Mouse (Mus musculus): ENCODE data around the gene Fsd1. TPM values are rescaled to one million over a fixed set of nuclear protein-coding genes. Genes with fewer than 3 reads are reported as not detected.
A peak's percentile ranks its signal among the peaks of the same experiment; 100 is the strongest.

The Fsd1 gene
- total RNA-seq (2015) (not detected in 2 replicates), total RNA-seq (2017) (not detected in 2 replicates)

DNA sequence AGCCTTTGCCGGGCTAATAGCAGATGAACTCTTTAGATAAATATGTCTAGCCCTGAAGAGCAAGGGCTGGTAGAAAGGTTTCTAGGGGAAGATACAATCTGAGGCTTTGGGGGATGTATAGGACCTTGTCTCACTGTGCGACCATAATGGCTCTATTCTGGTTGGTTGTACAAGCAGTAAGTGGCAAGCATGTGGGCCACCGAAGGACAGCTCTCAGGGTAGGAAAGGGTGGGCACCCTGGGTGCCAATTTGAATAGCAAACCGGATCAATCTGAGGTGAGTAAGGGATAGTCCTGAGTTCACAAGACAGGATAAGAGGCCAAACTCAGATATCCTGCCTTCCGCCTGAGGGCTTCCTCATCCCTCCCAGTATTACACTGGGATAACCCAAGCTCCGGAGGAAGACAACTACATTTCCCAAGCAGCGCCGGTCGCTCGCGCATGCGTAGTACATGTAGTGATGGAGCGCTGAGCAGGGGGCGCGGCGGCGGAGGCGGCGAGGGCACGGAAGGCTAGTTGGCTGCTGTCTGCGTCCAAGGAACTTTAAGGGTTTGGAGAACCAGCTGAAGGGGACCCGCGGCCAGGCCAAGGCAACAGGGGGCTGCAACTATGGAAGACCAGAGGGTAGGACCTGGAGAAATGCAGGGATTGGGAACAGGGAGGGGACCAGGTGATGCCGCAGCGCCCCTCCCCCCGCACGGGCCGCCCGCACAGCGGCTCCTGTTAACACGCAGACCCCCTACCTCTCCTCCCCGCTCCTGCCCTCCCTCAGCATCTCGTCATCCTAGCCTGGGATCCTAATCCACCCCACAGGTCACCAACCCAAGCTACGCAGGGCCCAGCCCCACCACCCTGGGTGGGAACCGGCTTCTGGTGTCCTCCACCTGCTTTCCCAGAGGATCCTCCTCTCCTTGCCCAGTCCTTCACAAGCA is at the start of gene Fsd1:
Fsd1 (plus strand) TSS at position 480 of the 932 bp plus-strand sequence.
- ATAC-seq (ENCODE audit: poor library complexity, severe bottlenecking) = no peak

DNA sequence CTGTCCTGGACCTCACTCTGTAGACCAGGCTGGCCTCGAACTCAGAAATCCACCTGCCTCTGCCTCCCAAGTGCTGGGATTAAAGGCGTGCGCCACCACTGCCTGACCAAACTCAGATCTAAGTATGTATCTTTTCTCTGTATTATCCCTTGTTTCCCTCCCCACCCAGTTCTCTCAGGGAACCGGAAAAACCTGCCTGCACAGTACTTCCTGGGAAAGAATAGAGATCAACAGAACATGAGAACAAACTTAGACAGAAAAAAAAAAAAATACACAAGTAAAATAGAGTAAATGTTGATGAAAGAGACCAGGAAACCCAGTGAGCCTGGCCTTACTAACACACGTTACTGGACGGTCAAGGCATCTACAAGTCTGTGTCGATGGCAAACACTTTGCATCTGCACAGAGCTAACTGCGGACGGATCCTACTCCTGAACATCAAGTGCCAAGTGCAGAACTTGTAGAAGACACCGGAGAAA is 41.9 kb upstream of the Fsd1 start:
- peak; percentile 28; the same call in 1 of the 2 replicates for ATAC-seq (ENCODE audit: poor library complexity, severe bottlenecking)

DNA sequence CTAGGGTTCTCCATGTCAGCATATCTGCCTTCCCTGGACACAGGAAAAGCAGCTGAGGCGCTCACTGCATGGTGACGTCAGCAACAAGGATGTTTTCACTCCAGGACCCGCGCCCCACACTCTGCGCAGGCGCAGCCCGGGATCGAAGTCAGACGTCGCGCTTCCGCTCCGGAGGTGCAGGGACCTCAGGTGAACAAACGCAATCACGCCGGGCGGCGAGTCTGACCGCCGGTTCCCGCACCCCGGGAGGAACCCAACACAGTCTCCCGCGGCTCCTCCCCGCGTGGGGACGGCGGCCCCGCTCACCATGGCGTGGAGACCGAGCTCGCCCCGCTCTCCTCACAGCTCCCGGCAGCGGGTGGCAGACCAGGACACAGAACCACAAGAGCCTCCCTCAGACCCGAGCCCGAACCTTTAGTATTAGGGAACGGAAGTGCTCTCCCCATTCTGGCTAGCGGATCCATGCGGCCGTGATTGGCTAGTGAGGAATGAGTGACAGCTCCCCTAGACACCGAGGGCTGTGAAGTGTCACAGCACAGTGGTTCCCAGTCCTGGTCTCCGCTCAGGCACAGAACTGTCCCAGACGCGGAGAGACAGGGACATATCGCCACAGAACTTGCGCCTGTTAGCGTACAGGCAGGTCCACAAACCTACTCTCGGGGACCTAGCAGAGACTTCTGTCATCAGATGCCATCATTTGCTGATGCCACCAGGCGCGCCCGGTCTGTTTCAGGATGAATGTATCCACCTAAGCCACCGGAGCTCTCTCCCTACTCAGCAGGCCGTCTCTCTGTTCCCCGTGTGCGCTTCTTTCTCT is 41.2 kb upstream of the Fsd1 start:
- peak; percentile 94 for ATAC-seq (ENCODE audit: poor library complexity, severe bottlenecking)

DNA sequence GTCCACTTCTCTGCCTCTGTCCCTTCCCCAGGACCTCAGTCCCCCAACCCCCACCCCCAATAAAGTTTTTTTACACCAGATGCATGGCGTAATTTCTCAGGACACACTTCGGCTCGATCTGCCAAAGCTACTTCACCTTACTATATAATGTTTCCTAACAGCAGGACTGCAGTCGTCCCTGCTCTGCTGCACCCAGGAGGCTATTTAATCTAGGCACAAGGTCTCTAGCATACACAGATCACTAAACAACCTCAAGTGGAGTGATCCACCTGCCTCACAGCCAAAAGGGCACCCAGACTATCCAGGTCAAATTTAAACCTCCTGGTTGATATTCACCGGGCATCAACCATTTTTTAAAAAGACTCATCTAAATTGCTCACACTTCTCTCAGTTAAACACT is 40.6 kb upstream of the Fsd1 start:
- ATAC-seq (ENCODE audit: poor library complexity, severe bottlenecking) = no peak

DNA sequence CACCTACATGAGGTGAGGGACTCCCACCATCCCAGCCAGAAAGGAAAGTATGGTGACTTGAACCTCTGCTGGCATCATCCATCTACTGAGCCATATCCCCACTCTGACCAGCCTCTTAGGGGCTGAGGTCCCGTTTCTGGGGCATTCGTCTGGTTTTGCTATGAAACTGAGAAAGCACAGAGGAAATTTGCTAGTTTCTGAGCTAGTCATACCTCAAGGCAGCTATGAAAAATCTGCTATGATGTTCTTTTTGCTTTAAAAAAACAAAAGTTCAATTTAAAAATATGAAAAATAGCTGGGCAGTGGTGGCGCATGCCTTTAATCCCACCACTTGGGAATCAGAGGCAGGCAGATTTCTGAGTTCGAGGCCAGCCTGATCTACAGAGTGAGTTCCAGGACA is 37.7 kb upstream of the Fsd1 start:
- no peak for ATAC-seq (ENCODE audit: poor library complexity, severe bottlenecking)

DNA sequence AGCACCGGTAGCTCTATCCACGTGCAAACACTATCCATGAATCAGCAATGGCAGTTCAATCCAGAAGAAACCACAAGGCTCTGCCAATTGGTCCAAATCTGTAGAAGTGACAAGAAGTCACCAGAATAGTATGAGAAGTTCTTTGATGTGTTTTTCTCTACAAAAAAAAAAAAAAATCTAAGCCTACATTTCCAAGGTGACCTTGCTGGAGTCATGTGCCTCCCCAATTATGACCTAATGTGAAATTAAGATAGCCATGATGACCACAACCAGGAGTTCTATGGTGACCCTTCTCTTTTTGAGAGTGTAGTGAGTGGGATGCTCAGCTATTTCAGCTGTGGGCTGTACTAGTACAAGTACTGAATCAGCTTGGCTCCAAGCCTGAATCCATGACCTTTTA is 36.9 kb upstream of the Fsd1 start, which contains the start of gene Zfp119b:
Zfp119b (minus strand) TSS at position 101 of the 400 bp plus-strand sequence.
- ATAC-seq (ENCODE audit: poor library complexity, severe bottlenecking) = no peak

DNA sequence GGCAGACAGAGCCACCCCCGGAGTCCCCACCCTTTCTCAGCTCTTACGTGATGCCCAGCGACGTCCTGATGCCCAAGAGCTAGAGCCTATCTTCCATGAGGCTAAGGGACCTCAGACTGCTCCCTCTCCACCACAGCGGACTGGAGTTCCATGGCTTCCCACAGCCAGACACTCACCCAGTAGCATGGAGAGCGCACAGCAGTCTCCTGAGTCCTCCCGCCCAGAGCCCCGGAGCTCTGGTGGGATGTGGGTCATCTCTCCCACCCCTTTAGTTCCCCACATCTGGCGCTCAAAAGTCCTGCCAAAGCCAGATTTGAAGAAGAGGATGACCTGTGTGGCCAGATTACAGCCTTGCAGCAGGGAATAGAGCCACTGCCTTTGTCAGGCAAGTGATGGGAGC is 35.7 kb upstream of the Fsd1 start:
- no peak for ATAC-seq (ENCODE audit: poor library complexity, severe bottlenecking)

DNA sequence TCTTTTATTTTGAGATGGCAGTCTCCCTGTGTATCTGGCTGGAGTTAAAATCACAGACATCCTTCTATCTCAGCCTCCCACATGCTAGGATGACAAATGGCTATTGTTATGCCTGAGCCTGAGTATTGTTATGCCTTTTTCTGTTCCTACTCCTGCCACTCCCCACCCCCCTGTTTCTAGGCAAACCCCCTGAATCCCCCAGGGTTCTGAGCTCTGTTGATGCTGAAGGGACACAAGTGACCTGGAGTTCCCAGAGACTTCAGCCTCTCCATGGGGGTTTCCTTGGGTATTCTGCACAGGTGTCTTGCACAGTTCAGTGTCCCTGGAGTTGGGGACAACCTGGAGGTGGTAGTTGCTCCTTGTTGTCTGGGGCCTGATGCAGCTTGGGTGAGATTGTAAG is 34.3 kb upstream of the Fsd1 start:
- ATAC-seq (ENCODE audit: poor library complexity, severe bottlenecking) = no peak

DNA sequence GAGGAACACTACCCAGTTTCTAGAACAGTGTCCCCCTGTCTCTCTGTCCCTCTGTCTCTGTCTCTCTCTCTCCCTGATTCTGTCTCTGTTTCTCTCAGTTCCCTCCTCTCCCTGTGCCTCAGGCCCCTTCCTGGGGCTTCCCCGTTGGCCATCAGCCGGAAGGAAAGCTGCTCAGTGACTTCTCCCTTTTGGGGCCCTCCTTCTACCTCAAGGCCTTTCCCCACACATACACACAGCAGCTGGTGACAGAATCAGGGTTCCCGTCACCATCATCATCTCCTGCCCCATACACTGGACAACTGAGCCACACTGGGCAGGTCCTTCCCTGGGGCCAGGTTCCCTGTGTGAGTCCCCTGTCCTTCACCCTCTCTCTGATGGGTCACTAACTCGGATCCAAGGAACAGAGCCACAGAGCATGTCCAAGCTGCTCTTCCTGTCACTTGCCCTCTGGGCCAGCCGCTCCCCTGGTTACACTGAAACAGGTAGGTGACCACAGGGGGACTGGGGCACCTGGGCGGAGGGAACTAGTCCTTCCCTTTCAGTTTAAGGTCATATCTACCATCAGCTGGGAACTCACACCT is 33.8 kb upstream of the Fsd1 start, which contains the start of gene Ebi3:
Ebi3 (plus strand) TSS at position 194 of the 581 bp plus-strand sequence.
- ATAC-seq (ENCODE audit: poor library complexity, severe bottlenecking) = peak; percentile 92

DNA sequence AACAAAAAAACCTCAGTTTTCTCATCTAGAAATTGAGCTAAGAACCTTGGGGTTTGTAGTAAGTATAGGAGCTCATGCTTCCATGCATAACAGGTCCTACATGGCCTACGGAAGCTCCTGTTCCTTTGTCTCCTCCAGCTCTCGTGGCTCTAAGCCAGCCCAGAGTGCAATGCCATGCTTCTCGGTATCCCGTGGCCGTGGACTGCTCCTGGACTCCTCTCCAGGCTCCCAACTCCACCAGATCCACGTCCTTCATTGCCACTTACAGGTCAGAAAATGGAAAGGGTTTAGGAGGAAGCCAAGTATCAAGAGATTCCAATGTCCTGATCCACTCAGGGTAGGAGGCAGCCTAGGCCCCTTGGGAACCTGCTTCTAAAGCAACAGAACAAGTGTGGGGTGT is 32.6 kb upstream of the Fsd1 start:
- no peak for ATAC-seq (ENCODE audit: poor library complexity, severe bottlenecking)

DNA sequence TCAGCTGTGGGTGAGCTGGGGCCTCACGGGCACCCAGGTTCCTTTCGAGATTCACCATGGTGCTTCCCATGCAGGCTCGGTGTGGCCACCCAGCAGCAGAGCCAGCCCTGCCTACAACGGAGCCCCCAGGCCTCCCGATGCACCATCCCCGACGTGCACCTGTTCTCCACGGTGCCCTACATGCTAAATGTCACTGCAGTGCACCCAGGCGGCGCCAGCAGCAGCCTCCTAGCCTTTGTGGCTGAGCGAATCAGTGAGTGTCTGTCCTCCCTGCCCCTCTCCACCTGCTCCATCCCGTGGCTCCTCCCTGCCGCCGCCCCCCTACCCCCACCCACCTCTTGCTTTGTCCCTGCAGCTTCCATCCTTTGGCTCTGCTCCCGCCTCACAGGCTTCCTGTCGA is 32.1 kb upstream of the Fsd1 start:
- no peak for ATAC-seq (ENCODE audit: poor library complexity, severe bottlenecking)

DNA sequence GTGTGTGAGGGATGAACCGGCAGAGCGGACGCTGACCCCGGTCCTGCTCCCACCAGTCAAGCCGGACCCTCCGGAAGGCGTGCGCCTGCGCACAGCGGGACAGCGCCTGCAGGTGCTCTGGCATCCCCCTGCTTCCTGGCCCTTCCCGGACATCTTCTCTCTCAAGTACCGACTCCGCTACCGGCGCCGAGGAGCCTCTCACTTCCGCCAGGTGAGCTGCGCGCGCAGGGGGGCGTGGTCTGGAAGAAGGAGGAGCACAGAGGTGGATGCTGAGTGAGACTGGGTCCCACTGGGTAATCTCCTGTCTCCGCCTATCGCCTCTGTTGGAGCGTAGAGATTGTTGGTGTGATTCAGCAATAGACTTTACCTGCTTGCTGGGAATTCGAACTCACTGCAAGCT is 30.2 kb upstream of the Fsd1 start:
- no peak for ATAC-seq (ENCODE audit: poor library complexity, severe bottlenecking)

DNA sequence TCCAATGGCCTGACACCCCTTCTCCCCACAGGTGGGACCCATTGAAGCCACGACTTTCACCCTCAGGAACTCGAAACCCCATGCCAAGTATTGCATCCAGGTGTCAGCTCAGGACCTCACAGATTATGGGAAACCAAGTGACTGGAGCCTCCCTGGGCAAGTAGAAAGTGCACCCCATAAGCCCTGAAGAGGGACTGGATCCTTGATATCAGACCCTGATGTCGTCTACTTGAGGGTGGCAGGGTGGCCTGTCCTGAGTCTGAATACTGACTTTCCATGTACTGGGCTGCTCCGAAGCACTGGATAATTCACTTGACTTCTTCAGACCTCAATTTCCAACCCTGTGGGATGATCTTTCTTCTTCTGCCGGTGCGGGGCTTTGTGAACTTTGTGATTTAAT is 29.7 kb upstream of the Fsd1 start:
- no peak for ATAC-seq (ENCODE audit: poor library complexity, severe bottlenecking)

DNA sequence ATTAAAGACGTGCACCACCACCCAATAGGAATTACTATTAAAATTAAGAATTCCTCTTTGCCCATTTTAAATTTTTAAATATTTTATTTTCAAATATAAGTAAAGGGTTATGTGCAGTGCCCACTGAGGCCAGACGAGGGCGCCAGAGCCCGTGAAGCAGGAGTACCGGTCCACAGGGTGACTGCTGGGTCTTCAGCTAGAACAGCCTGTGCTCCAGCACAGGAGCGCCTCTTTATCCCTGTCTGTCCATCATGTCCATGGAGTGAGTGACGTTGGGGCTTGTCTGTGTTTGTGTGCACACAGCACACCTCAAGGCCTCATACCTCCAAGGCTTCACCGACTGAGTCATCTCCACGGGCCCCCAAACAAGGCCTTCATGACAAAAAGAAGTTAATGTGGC is 29.1 kb upstream of the Fsd1 start:
- peak; percentile 36 for ATAC-seq (ENCODE audit: poor library complexity, severe bottlenecking)

DNA sequence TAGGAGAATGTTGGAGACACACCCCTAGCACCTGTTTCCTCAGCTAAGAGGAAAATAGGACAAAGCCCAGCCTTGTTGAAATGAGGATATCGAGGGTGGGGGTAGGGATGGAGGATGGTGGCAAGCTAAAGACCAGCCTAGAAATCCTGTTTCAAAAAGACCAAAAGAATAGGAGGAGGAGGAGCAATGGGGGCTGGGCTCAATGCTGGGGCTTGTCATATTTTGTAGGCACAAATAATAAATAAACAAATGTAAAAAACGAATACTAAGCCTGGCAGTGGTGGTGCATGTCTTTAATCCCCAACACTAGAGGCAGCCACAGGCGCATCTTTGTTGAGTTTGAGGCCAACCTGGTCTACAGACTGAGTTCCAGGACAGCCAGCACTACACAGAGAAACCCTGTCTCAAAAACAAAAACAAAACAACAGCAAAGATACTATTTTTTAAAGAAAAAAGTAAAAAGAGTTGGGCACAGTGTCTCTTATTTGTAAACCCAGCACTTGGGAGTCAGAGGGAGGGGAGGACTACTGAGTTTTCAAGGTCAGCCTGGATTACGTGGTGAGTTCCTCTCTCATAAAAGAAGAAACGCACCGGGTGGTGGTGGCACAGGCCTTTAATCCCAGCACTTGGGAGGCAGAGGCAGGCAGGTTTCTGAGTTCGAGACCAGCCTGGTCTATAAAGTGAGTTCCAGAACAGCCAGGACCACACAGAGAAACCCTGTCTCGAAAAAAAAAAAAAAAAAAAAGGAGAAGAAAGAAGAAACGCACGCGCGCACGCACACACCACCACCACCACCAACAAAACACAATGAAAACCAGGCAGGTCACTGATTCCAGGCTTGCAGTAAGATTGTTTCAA is 28.4 kb upstream of the Fsd1 start:
- no peak for ATAC-seq (ENCODE audit: poor library complexity, severe bottlenecking)

DNA sequence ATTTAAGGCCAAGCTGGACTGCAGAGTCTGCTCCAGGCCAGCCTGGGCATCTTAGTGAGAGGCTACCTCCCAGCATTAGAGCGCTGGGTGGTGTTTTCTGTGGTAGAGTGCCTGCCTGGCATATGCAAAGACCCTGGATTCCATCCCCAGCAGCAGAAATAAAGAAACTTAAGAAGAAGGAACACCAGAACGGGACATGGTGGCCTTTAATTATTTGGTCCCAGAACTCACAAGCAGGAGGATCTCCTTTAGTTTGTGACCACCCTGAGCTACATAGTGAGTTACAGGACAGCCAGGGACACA is 27.8 kb upstream of the Fsd1 start:
- ATAC-seq (ENCODE audit: poor library complexity, severe bottlenecking) = no peak

DNA sequence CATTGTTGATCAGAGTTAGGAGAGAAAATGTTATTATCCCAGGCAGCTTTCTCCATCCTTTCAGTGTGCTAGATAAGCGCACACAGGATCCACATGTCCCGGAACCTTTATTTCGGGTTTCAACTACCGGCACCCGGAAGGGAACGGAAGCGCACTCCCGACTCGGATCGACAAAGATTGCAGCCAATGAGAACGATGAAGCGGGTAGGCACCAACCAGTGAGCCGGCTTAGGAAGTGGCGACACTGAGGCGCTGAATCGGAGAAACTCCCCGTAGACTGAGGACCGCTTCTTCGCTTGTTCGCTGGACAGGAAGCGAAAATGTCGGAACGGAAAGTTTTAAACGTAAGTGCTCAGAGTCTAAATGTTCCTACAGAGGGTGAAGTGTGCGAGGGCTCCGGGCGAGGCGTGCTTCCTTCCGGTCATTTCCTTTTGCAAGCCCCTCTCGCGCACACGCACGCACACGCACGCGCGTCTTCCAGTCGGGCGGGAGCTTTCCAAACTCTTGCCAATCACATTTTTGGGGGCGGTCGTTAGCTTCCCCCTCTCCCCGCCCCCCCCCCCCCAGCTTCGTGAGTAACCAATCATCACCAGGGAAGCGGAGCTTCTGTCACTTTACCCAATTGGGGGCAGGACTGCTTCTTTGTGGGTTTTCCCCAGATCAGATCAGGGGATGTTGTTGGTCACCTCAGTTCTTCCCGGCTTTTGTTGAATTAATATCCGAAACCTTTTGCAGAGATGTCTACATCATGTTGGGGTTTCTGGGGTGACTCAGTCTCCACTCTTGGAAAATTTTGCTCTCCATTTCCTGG is 27.2 kb upstream of the Fsd1 start, which contains the start of gene Yju2:
Yju2 (plus strand) TSS at position 182 of the 811 bp plus-strand sequence.
- peak; percentile 84 for ATAC-seq (ENCODE audit: poor library complexity, severe bottlenecking)

DNA sequence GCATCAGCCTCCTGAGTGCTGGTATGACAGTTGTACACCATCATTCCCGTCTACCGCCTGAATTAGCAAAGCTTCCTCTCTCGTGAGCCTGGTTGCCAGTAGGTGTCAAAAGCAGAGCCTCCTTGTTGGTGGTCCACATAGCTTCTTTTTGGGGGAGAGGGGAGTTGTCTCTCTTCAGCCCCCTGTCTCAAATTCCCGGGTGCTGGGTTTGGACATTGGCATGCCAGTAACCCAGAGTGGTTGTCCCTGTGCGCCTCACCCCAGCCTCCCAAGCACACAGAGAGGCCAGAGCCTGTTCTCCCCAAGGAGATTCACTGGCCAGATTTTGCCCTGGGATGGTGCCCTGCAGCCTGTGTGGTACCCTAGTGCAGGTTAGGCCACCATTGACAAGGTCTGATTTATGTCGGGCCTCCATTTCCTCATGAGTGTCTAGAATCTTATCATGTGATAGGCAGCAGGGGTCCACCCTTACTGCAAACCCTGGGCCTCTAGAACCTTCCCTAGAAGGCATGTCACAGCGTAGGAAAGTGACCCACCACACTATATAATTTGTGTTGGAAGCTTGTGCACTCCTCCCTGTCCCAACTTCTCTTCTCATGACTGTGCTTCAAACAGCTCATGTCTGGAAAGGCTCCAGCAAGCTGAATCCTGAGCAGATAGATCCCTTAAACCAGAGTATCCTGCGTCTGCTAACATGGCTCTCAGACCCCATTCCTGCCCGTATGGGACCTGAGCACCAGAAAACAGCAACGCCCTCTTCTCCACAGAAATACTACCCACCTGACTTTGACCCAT is 26.2 kb upstream of the Fsd1 start:
- no peak for ATAC-seq (ENCODE audit: poor library complexity, severe bottlenecking)

DNA sequence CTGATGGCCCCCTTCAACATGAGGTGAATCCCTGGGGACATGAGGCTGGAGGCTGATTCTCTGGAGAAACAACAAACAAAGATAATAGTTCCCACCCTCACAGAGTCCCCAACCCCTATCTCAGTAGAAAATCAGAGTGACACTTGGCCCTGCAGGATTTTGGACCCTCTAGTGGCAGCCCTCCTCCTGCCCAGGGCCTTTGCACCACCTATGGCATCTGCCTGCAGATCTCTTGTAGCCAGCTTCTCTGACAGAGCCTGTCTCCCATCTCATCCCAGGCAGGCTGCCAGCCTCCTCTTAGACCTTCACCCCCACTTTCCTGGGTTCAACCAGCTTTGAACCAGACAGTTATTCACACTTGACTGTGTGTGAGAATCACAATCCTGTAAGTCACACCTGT is 25.5 kb upstream of the Fsd1 start:
- ATAC-seq (ENCODE audit: poor library complexity, severe bottlenecking) = no peak
